Mouse (Mus musculus) limb, embryonic 14.5 days (tissue): ENCODE results near the gene Golt1a. TPM values are rescaled to one million over a fixed set of nuclear protein-coding genes. Genes with fewer than 3 reads are reported as not detected.

Experiments
- ATAC-seq: fragments of 200-750 bp; cut with Nextera tagmentation; 2 replicates; pipeline ENCODE4 v1.8.0; 2017; ENCODE audit warnings: low read depth, moderate number of reproducible peaks, moderate TSS enrichment; ENCODE audit not compliant: low FRiP score
- DNase-seq: peaks from one replicate; pipeline ENCODE4 v3.0.0-alpha.2; 2015; ENCODE audit warnings: low spot score
- H3K27ac ChIP-seq: fragments of 300-500 bp; sonication (generic); replicated peaks from 2 replicates; pipeline ENCODE4 v1.5.1; 2014; ENCODE audit warnings: low read depth, mild to moderate bottlenecking, low read length, moderate library complexity, mixed read lengths
- H3K27me3 ChIP-seq: fragments of 300-500 bp; sonication (generic); 2 replicates; pipeline ENCODE4 v1.6.1; 2014; ENCODE audit warnings: low read length, mixed read lengths; ENCODE audit not compliant: control insufficient read depth, insufficient read depth
- H3K36me3 ChIP-seq: fragments of 300-500 bp; sonication (generic); 2 replicates; pipeline ENCODE4 v1.6.1; 2014; ENCODE audit warnings: mild to moderate bottlenecking, low read length, moderate library complexity, mixed read lengths; ENCODE audit not compliant: control insufficient read depth, insufficient read depth
- H3K4me1 ChIP-seq: fragments of 300-500 bp; sonication (generic); 2 replicates; pipeline ENCODE4 v1.6.1; 2014; ENCODE audit warnings: antibody characterized with exemption, low read length, mixed read lengths; ENCODE audit not compliant: control insufficient read depth, insufficient read depth
- H3K4me2 ChIP-seq: fragments of 300-500 bp; sonication (generic); replicated peaks from 2 replicates; pipeline ENCODE4 v1.6.1; 2014; ENCODE audit warnings: low read depth, mild to moderate bottlenecking, low read length, moderate library complexity; ENCODE audit not compliant: severe bottlenecking
- H3K4me3 ChIP-seq: fragments of 300-500 bp; sonication (generic); replicated peaks from 2 replicates; pipeline ENCODE4 v1.5.1; 2014; ENCODE audit warnings: low read length
- H3K9ac ChIP-seq: fragments of 300-500 bp; sonication (generic); 2 replicates; pipeline ENCODE4 v1.6.1; 2014; ENCODE audit warnings: mild to moderate bottlenecking, low read depth, low read length, moderate library complexity; ENCODE audit not compliant: severe bottlenecking
- H3K9me3 ChIP-seq: fragments of 300-500 bp; sonication (generic); 2 replicates; pipeline ENCODE4 v1.6.1; 2016; ENCODE audit warnings: low read length; ENCODE audit not compliant: control insufficient read depth
- POLR2A ChIP-seq: fragments of 200-500 bp; IDR thresholded peaks from 2 replicates; pipeline ENCODE4 v1.8.0; 2012; ENCODE audit warnings: inconsistent platforms, mild to moderate bottlenecking, moderate library complexity, borderline replicate concordance; ENCODE audit not compliant: insufficient read depth, insufficient read length; ENCODE audit errors: extremely low read depth
- WGBS: fragments of 180-500 bp; shearing (Covaris S2); extraction: QIAGEN DNeasy Blood & Tissue Kit; methylation state at CpG from one replicate; pipeline ENCODE4 v1.1.7; 2014; 5-methylcytosine and 5-hydroxymethylcytosine counted together
- polyA plus RNA-seq, 2 experiments: library from polyadenylated mRNA; depleted of rRNA in 1 of 2; stranded (reverse) in 1 of 2; unstranded in 1 of 2; fragments of >200 nt; fragmentation: Nextera tagmentation in 1 of 2; extraction: Ambion mirVana in 1 of 2; gene quantifications; 2 replicates each; pipeline versions ENCODE4 v1.2.1 to v1.2.3; 2012 to 2014

Golt1a gene
- polyA plus RNA-seq, 2 experiments = not detected

DNA sequence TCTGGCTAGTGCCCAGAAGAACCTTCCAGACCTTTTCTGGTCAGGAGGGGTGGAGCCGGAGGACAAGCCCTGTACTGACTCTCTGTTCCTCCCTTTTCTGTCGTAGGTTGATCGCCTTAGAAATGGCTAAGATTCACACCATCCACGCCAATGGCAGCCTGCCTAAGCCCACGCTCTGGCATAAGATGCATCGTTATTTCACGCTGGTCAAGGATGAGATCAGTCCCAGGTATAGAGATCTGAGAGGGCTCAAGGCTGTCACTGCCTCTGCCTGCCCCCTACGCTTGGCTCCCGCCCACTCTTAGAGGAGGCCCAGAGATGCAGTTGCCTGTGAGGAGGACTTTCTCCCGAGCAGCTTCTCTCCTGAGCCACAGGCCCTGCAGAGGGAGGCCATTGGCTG is 59.0 kb downstream of the Golt1a start:
- no peak overlapping the region for H3K4me2 ChIP-seq
- H3K4me3 ChIP-seq = no peak overlapping the region
- no peak overlapping the region for H3K9ac ChIP-seq
- DNase-seq (no peak), ATAC-seq (no peak)
- peaks cover 8% of the 10 kb centered on the region; the same call in 1 of the 2 replicates for H3K4me1 ChIP-seq
- H3K36me3 ChIP-seq = no peaks in the 10 kb centered on the region
- no peaks in the 10 kb centered on the region for H3K9me3 ChIP-seq
- no peak for TF ChIP-seq POLR2A
- H3K27me3 ChIP-seq = peaks cover 23% of the 10 kb centered on the region
- H3K27ac ChIP-seq = no peak overlapping the region
- WGBS = 55% methylated on average over 10 of the region's 10 CpGs

DNA sequence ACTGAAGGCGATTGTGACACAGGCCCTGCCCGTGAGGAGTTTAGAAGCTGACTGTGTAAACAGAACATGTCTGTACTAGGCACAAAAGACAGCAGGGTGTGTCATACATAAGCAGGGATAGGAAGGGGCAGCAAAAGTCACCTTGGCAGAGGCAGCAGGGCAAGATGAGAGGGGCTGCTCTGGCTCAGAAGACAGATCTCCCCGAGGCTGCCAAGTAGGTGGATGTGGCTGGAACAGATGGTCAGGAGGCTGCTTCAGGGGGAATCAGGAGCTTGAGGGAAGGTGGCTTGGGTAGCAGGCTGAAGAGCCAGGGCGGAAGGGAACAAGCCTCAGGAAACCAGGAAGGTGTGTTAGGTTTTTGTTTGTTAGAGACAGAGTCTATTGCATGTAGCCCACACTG is 60.8 kb downstream of the Golt1a start:
- Histone ChIP-seq H3K27me3 (0 out of 2 replicates have a peak, but pooled peaks cover 7% of the 10 kb centered on the region), H3K27ac (no peak overlapping the region), H3K4me3 (no peak overlapping the region), H3K36me3 (no peaks in the 10 kb centered on the region), H3K9me3 (no peaks in the 10 kb centered on the region), H3K9ac (no peak overlapping the region), H3K4me2 (no peak overlapping the region), H3K4me1 (0 out of 2 replicates have a peak, but pooled peaks cover 5% of the 10 kb centered on the region)
- DNase-seq = no peak
- TF ChIP-seq POLR2A = no peak
- WGBS = 62% methylated on average over 4 of the region's 4 CpGs
- ATAC-seq = no peak

DNA sequence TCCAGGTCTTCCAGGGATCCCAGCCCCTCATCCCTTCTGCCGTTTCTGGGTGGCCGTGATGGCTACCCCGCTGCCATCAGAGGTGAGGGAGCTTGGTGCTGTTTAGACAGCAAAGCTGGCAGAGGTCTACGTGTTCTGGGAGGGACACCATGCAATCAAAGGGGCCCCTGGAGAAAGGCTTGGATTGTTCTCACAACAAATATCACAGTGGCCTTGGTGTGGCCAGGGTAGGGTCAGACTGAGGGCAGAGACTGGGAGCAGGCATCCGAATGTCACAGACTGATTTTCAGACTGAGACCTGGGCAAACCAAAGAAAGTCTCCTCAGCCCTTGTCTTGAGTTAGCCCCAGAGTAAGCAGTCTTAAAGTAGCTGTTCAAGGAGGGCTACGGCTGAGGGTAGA is 61.8 kb downstream of the Golt1a start:
- no peaks in the 10 kb centered on the region for H3K27me3 ChIP-seq
- H3K4me1 ChIP-seq = 0 out of 2 replicates have a peak, but pooled peaks cover 5% of the 10 kb centered on the region
- DNase-seq (no peak), ATAC-seq (no peak)
- no peak overlapping the region for H3K9ac ChIP-seq
- H3K36me3 ChIP-seq = no peaks in the 10 kb centered on the region
- no peak overlapping the region for H3K4me3 ChIP-seq
- WGBS = 72% methylated on average over 6 of the region's 6 CpGs
- no peak for TF ChIP-seq POLR2A
- H3K27ac ChIP-seq = no peak overlapping the region
- no peaks in the 10 kb centered on the region for H3K9me3 ChIP-seq
- H3K4me2 ChIP-seq = no peak overlapping the region

- WGBS = 69% methylated on average over 8 of the region's 8 CpGs
- Histone ChIP-seq H3K9me3 (no peaks in the 10 kb centered on the region), H3K4me2 (no peak overlapping the region), H3K9ac (no peak overlapping the region), H3K27ac (no peak overlapping the region), H3K4me1 (0 out of 2 replicates have a peak, but pooled peaks cover 5% of the 10 kb centered on the region), H3K4me3 (no peak overlapping the region), H3K36me3 (no peaks in the 10 kb centered on the region), H3K27me3 (no peaks in the 10 kb centered on the region)
- no peak for DNase-seq
- no peak for ATAC-seq
- no peak for TF ChIP-seq POLR2A
These were observed 62.5 kb downstream of the Golt1a start for GRCm38 (mm10) chr1:133372113-133372512.

Other genes starting within 250 kb of the Golt1a start
- 29.9 and 31.0 TPM in 2 replicates for gene Ppp1r15b, start 178.7 kb upstream of the Golt1a start, polyA plus RNA-seq (2012; rRNA removed)
- 38.5 and 40.0 TPM in 2 replicates for gene Ppp1r15b, start 178.7 kb upstream of the Golt1a start, polyA plus RNA-seq (2014; fragmentation: Nextera tagmentation; extraction: Ambion mirVana)
- 6.6 and 6.9 TPM in 2 replicates for gene Plekha6, start 145.6 kb upstream of the Golt1a start, polyA plus RNA-seq (2012; rRNA removed)
- 4.0 and 4.2 TPM in 2 replicates for gene Plekha6, start 145.6 kb upstream of the Golt1a start, polyA plus RNA-seq (2014; fragmentation: Nextera tagmentation; extraction: Ambion mirVana)
- gene Kiss1, start 12.1 kb downstream of the Golt1a start, polyA plus RNA-seq (2012; rRNA removed) = not detected in 2 replicates
- not detected in 2 replicates for gene Kiss1, start 12.1 kb downstream of the Golt1a start, polyA plus RNA-seq (2014; fragmentation: Nextera tagmentation; extraction: Ambion mirVana)
- 0.58 and 2.8 TPM in 2 replicates for gene Ren1, start 40.7 kb downstream of the Golt1a start, polyA plus RNA-seq (2012; rRNA removed)
- 0.48 TPM in 1 of 2 replicates, not detected in the other for gene Ren1, start 40.7 kb downstream of the Golt1a start, polyA plus RNA-seq (2014; fragmentation: Nextera tagmentation; extraction: Ambion mirVana)
- gene Etnk2, start 53.8 kb downstream of the Golt1a start, polyA plus RNA-seq (2012; rRNA removed) = 1.4 TPM in 2 replicates
- gene Etnk2, start 53.8 kb downstream of the Golt1a start, polyA plus RNA-seq (2014; fragmentation: Nextera tagmentation; extraction: Ambion mirVana) = 0.91 and 1.4 TPM in 2 replicates
- 22.9 and 28.5 TPM in 2 replicates for gene Sox13, start 114.6 kb downstream of the Golt1a start, polyA plus RNA-seq (2012; rRNA removed)
- 4.7 and 5.8 TPM in 2 replicates for gene Sox13, start 114.6 kb downstream of the Golt1a start, polyA plus RNA-seq (2014; fragmentation: Nextera tagmentation; extraction: Ambion mirVana)